Mouse (Mus musculus): ENCODE measurements at regions not wholly inside any gene's neighbourhood (a gene's known extent, or its start where the extent isn't known, plus 50 kb on each side); places are given as distances from the start of the nearest gene placed in this dataset.
A peak's percentile ranks its signal among the peaks of the same experiment; 100 is the strongest.

DNA sequence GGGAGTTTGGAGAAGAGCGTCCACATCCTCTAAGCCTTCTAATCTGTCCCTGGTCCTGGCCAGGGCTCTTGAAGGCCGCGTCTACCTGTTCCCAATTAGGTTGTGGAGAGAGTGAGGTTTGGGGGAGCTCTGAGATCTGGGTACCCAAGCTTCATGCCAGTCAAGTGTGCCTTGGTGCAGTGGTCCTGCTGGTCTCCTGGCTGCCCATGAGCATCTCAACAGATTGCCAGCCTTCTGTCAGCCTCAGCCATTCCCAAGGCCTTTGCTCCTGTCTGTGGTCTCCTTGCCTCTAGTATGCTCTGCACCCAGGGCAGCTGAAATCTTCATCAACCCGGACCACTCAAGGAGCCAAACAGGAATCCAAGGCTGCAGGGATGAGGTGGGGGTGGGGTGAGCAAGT, 73.2 kb upstream of the 1600014C23Rik start:
- no peaks in the 10 kb centered on the region for H3K9me3 ChIP-seq
- whole genome bisulfite sequencing: 68% methylated on average over 4 of the region's 4 CpGs
- H3K36me3 ChIP-seq: no peaks in the 10 kb centered on the region
- no peak for DNase-seq (ENCODE audit: low spot score)
- H3K27me3 ChIP-seq (ENCODE audit: insufficient read depth, poor library complexity, severe bottlenecking): peaks cover 44% of the 10 kb centered on the region
- no peak overlapping the region for H3K4me3 ChIP-seq
- H3K27ac ChIP-seq: peak overlapping the region; percentile 76
- peaks cover 41% of the 10 kb centered on the region for H3K4me1 ChIP-seq (replicated peaks)

DNA sequence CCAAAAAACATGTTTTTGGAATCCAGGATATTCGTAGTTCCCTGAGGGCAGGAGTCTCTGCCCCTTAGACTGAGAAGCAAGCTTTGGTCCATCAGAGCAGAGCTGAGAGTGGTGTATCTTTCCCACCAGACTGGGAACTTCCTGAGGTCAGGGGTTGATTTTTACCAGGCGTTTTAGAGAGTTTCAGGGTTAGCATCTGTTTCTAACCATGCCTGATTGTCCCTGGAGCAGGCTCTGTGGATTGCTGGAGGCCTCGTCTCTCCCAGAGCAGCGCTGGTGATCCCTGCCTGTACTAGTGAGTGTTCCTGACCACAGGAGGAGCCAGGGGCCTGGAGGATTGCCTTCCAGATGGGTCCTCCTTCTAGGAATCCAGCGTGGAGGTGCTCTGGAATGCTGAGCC, 72.8 kb upstream of the 1600014C23Rik start:
- no peak overlapping the region for H3K4me3 ChIP-seq
- H3K27me3 ChIP-seq (ENCODE audit: insufficient read depth, poor library complexity, severe bottlenecking): peaks cover 44% of the 10 kb centered on the region
- DNase-seq (ENCODE audit: low spot score): peak; percentile 29
- H3K36me3 ChIP-seq: no peaks in the 10 kb centered on the region
- H3K9me3 ChIP-seq: no peaks in the 10 kb centered on the region
- 41% methylated on average over 5 of the region's 5 CpGs for WGBS
- peaks cover 41% of the 10 kb centered on the region for H3K4me1 ChIP-seq (replicated peaks)
- peak overlapping the region; percentile 76; the same call in 1 of the 2 replicates for H3K27ac ChIP-seq

DNA sequence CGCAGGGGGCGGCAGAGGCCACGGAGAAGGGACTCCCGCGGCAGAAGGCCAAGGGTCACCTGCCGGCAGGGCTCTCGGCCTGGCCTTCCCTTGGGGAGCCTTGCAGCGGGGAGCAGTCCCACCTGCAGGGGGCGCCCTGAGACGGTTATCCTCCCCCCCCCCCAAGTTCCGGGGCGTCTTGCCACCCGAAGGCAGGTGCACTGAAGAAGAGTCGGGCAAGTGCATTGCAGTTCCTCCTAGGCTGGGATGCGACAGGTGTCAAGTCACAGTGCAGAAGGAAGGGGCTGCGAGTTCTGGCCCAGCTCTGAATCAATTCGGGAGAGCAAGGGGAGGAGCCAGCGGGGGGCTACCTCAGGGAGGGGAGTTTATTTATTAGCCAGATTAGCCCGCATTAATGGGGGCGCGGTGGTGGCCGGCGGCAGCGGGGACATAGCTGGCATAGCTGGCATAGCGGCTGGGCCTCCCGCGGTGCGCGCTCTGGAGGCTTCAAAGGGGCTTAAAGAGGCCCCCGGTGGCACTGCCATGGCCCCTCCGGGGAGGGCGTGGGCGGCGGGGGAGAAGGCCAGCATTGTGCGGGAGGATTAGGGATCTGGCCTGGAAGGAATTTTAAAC, 71.9 kb upstream of the 1600014C23Rik start:
- Histone ChIP-seq H3K9me3 (peaks cover under 1% of the 10 kb centered on the region; the same call in 1 of the 2 replicates), H3K4me3 (peak overlapping the region; percentile 31), H3K4me1 (replicated peaks) (peaks cover 41% of the 10 kb centered on the region), H3K27me3 (ENCODE audit: insufficient read depth, poor library complexity, severe bottlenecking) (peaks cover 44% of the 10 kb centered on the region), H3K36me3 (no peaks in the 10 kb centered on the region), H3K27ac (peak overlapping the region; percentile 73)
- DNase-seq (ENCODE audit: low spot score): peak; percentile 53
- WGBS: 2% methylated on average over 35 of the region's 35 CpGs

GRCm38 (mm10) chr17:45803331-45803730, 69.7 kb upstream of the 1600014C23Rik start:
- no peaks in the 10 kb centered on the region for H3K36me3 ChIP-seq
- peaks cover 6% of the 10 kb centered on the region; the same call in 1 of the 2 replicates for H3K9me3 ChIP-seq
- DNase-seq (ENCODE audit: low spot score): no peak
- H3K27me3 ChIP-seq (ENCODE audit: insufficient read depth, poor library complexity, severe bottlenecking): peaks cover 44% of the 10 kb centered on the region
- H3K4me3 ChIP-seq: no peak overlapping the region
- H3K27ac ChIP-seq: no peak overlapping the region
- H3K4me1 ChIP-seq (replicated peaks): peaks cover 41% of the 10 kb centered on the region
- WGBS: 85% methylated on average over 8 of the region's 8 CpGs

GRCm38 (mm10) chr17:45802439-45802838, 68.8 kb upstream of the 1600014C23Rik start:
- no peak for DNase-seq (ENCODE audit: low spot score)
- peaks cover 37% of the 10 kb centered on the region for H3K4me1 ChIP-seq (replicated peaks)
- 77% methylated on average over 8 of the region's 8 CpGs for WGBS

GRCm38 (mm10) chr17:45799725-45800124, 66.1 kb upstream of the 1600014C23Rik start:
- no peak for DNase-seq (ENCODE audit: low spot score)
- H3K27me3 ChIP-seq (ENCODE audit: insufficient read depth, poor library complexity, severe bottlenecking): peaks cover 14% of the 10 kb centered on the region
- 90% methylated on average over 1 of the region's 1 CpGs for WGBS
- peaks cover 6% of the 10 kb centered on the region; the same call in 1 of the 2 replicates for H3K9me3 ChIP-seq
- peaks cover 13% of the 10 kb centered on the region for H3K4me1 ChIP-seq (replicated peaks)
- no peaks in the 10 kb centered on the region for H3K36me3 ChIP-seq
- H3K27ac ChIP-seq: no peak overlapping the region
- no peak overlapping the region for H3K4me3 ChIP-seq

More at GRCm38 (mm10) chr17:45802439-45802838, 68.8 kb upstream of the 1600014C23Rik start:
- no peak overlapping the region for H3K27ac ChIP-seq
- H3K27me3 ChIP-seq (ENCODE audit: insufficient read depth, poor library complexity, severe bottlenecking): peaks cover 39% of the 10 kb centered on the region
- H3K4me3 ChIP-seq: no peak overlapping the region
- H3K9me3 ChIP-seq: peaks cover 6% of the 10 kb centered on the region; the same call in 1 of the 2 replicates
- H3K36me3 ChIP-seq: no peaks in the 10 kb centered on the region

DNA sequence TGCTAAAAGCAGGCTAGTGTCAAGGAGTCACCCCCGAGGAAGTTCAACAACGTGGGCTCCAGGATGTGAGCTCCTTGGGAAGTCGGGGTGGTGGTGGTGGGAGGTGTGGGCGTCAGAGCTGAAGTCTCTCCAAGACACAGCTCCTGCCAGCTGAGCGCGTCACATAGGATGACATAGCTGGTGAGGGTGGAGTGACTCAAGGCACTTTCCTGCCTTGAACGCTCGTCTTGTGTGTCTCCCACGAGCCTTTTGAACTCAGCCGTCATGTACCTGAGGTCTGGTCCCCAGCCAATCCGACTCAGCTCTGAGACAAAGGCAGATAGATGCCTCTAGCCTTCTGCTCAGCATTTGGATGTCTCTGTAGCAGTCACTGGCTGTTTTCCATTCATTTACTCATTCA, 65.4 kb upstream of the 1600014C23Rik start:
- Histone ChIP-seq H3K27ac (no peak overlapping the region), H3K9me3 (peaks cover 6% of the 10 kb centered on the region; the same call in 1 of the 2 replicates), H3K4me3 (no peak overlapping the region), H3K27me3 (ENCODE audit: insufficient read depth, poor library complexity, severe bottlenecking) (peaks cover 6% of the 10 kb centered on the region; the same call in 1 of the 2 replicates), H3K36me3 (no peaks in the 10 kb centered on the region), H3K4me1 (replicated peaks) (peaks cover 7% of the 10 kb centered on the region; the same call in 1 of the 2 replicates)
- DNase-seq (ENCODE audit: low spot score): no peak
- 79% methylated on average over 11 of the region's 11 CpGs for WGBS

GRCm38 (mm10) chr17:45798456-45798855, 64.8 kb upstream of the 1600014C23Rik start:
- 0 out of 2 replicates have a peak, but pooled peaks cover 1% of the 10 kb centered on the region for H3K27me3 ChIP-seq (ENCODE audit: insufficient read depth, poor library complexity, severe bottlenecking)
- H3K4me1 ChIP-seq (replicated peaks): 0 out of 2 replicates have a peak, but pooled peaks cover 1% of the 10 kb centered on the region
- no peak overlapping the region for H3K4me3 ChIP-seq
- whole genome bisulfite sequencing: 79% methylated on average over 8 of the region's 8 CpGs
- DNase-seq (ENCODE audit: low spot score): no peak
- H3K9me3 ChIP-seq: peaks cover 6% of the 10 kb centered on the region; the same call in 1 of the 2 replicates
- no peaks in the 10 kb centered on the region for H3K36me3 ChIP-seq
- no peak overlapping the region for H3K27ac ChIP-seq

DNA sequence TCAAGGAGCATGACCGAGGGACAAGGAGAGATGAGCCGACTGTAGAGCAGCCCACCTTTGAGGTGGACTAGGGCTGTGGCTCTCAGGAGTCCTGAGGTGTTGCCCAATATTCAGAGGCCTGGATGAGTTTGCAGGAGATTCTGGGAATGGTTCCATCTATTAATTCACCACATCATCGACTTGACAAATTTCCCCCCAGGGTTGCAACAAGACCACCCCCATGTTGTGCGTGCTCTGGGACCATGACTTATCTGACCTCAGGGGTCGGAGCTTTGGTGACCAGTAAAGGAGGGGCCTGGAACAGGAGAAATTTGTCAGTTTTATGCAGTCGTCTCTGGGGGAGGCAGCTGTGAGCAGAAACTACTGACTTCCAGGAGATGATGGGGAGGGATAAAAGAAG, 63.5 kb upstream of the 1600014C23Rik start:
- Histone ChIP-seq H3K36me3 (no peaks in the 10 kb centered on the region), H3K27me3 (ENCODE audit: insufficient read depth, poor library complexity, severe bottlenecking) (no peaks in the 10 kb centered on the region), H3K4me1 (replicated peaks) (no peaks in the 10 kb centered on the region), H3K9me3 (peaks cover 6% of the 10 kb centered on the region; the same call in 1 of the 2 replicates), H3K4me3 (no peak overlapping the region), H3K27ac (no peak overlapping the region)
- no peak for DNase-seq (ENCODE audit: low spot score)
- WGBS: 72% methylated on average over 6 of the region's 6 CpGs

DNA sequence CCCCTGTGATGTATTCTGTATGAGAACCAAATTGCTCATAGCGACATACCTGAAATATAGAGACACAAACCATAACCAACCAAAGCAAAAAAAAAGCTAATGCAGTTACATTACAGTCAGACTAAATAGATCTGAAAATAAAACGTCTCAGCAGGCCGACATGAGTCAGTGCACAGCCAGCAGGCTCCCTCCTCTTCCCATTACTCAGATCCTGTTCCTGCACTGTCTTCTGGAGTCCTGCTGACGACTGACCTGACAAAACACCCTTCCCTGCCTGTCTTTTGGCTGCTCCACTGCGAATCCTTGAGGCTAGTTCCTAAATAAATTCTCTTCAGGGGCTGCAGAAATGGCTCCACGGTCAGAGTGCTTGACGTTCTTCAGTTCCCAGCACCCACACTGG, 61.3 kb upstream of the 1600014C23Rik start:
- H3K9me3 ChIP-seq: no peaks in the 10 kb centered on the region
- WGBS: 83% methylated on average over 7 of the region's 7 CpGs
- 0 out of 2 replicates have a peak, but pooled peaks cover under 1% of the 10 kb centered on the region for H3K27me3 ChIP-seq (ENCODE audit: insufficient read depth, poor library complexity, severe bottlenecking)
- H3K4me3 ChIP-seq: no peak overlapping the region
- DNase-seq (ENCODE audit: low spot score): no peak
- no peaks in the 10 kb centered on the region for H3K36me3 ChIP-seq
- H3K4me1 ChIP-seq (replicated peaks): no peaks in the 10 kb centered on the region
- H3K27ac ChIP-seq: no peak overlapping the region

- Histone ChIP-seq H3K36me3 (no peaks in the 10 kb centered on the region), H3K4me3 (no peak overlapping the region), H3K27me3 (ENCODE audit: insufficient read depth, poor library complexity, severe bottlenecking) (0 out of 2 replicates have a peak, but pooled peaks cover 3% of the 10 kb centered on the region), H3K27ac (no peak overlapping the region), H3K9me3 (no peaks in the 10 kb centered on the region), H3K4me1 (replicated peaks) (no peaks in the 10 kb centered on the region)
- DNase-seq (ENCODE audit: low spot score): no peak
- 88% methylated on average over 8 of the region's 8 CpGs for WGBS
Observed at GRCm38 (mm10) chr17:45790959-45791520, 57.4 kb upstream of the 1600014C23Rik start.

GRCm38 (mm10) chr17:45789777-45790176, 56.1 kb upstream of the 1600014C23Rik start:
- WGBS: 61% methylated on average over 6 of the region's 6 CpGs
- H3K27me3 ChIP-seq (ENCODE audit: insufficient read depth, poor library complexity, severe bottlenecking): 0 out of 2 replicates have a peak, but pooled peaks cover 3% of the 10 kb centered on the region
- no peak for DNase-seq (ENCODE audit: low spot score)
- H3K36me3 ChIP-seq: no peaks in the 10 kb centered on the region
- no peak overlapping the region for H3K4me3 ChIP-seq
- no peaks in the 10 kb centered on the region for H3K9me3 ChIP-seq
- no peaks in the 10 kb centered on the region for H3K4me1 ChIP-seq (replicated peaks)
- H3K27ac ChIP-seq: no peak overlapping the region; the same call in 1 of the 2 replicates

DNA sequence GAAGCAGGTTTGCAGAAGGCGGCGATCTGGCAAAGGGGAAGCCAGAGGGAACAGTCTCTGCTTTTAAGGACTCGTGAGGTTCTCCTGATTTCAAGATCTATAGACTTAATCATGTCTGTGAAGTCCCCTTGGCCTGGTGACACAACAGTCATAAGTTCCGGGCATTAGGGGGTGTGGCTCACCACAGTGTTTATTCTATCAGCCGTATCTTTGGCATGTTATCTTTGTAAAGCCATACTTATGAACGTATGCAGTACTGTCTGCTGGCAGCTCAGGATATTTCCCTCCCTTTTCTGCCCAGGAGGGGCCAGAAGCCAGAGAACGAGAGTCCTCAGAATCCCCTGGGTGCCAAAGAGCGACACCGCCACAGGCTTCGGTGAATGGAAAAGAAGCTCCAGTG, 51.3 kb upstream of the 1600014C23Rik start:
- no peak overlapping the region for H3K27ac ChIP-seq
- no peaks in the 10 kb centered on the region for H3K4me1 ChIP-seq (replicated peaks)
- H3K36me3 ChIP-seq: no peaks in the 10 kb centered on the region
- H3K27me3 ChIP-seq (ENCODE audit: insufficient read depth, poor library complexity, severe bottlenecking): 0 out of 2 replicates have a peak, but pooled peaks cover 2% of the 10 kb centered on the region
- DNase-seq (ENCODE audit: low spot score): no peak
- no peaks in the 10 kb centered on the region for H3K9me3 ChIP-seq
- H3K4me3 ChIP-seq: no peak overlapping the region
- 84% methylated on average over 10 of the region's 10 CpGs for WGBS

All from hindbrain, embryonic 10.5 days (tissue).